Mouse (Mus musculus) liver, postnatal 0 days (tissue): Measurements from ENCODE around the gene Dscaml1.

Experiments used
- CTCF ChIP-seq: sonication (generic); IDR thresholded peaks from 2 replicates; pipeline ENCODE4 v1.5.1; 2016; ENCODE audit warnings: antibody characterized with exemption, low read depth
- EP300 ChIP-seq: IDR thresholded peaks from 2 replicates; pipeline ENCODE4 v1.6.1; 2016; ENCODE audit warnings: antibody characterized with exemption, low read depth, mild to moderate bottlenecking

DNA sequence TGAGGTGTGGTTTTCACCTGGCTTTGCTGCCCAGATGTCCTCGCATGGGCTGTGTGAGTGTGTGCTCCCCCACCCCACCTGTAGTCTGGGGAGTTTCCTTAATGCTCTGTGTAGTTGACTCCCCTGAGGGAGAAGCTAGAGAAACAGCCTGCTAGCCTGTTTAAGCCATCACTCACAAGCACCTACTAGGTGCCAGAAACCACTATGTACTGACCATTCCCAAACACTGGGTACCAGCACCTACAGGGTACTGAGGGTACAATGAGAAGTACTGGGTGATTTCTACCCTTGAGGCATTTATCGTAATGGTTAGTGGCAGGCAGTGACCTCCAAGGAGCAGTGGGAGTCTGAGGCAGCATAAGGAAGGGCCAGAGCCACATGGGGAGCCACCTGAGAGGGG is 64.5 kb downstream of the Dscaml1 start:
- TF ChIP-seq CTCF (no peak), EP300 (no peak)
